Mouse (Mus musculus): ENCODE results near the gene Igfbp6. TPM values are rescaled to one million over a fixed set of nuclear protein-coding genes. Genes with fewer than 3 reads are reported as not detected.
A peak's percentile ranks its signal among the peaks of the same experiment; 100 is the strongest.

Gene Igfbp6
- polyA plus RNA-seq, 1 experiment from 2014 or later = 39.5 TPM

- H3K36me3 ChIP-seq (ENCODE audit: control insufficient read depth, insufficient read depth, low read length) = peaks cover 6% of the 10 kb centered on the region; the same call in 1 of the 2 replicates
- peaks cover 19% of the 10 kb centered on the region for H3K4me1 ChIP-seq (replicated peaks; ENCODE audit: control insufficient read depth, insufficient read depth)
- DNase-seq (ENCODE audit: low spot score) (no peak), ATAC-seq (ENCODE audit: low FRiP score, low TSS enrichment) (no peak)
- H3K9me3 ChIP-seq (ENCODE audit: control insufficient read depth, low read length) = no peaks in the 10 kb centered on the region
- H3K9ac ChIP-seq (ENCODE audit: low read length) = peak overlapping the region; percentile 69
- 17% methylated on average over 14 of the region's 14 CpGs for WGBS
- peak overlapping the region; percentile 93 for H3K27ac ChIP-seq (replicated peaks)
- no peaks in the 10 kb centered on the region for H3K27me3 ChIP-seq (ENCODE audit: control insufficient read depth, insufficient read depth, low read length)
- H3K4me2 ChIP-seq (replicated peaks; ENCODE audit: low read depth) = peak overlapping the region; percentile 85
- TF ChIP-seq CTCF (IDR thresholded peaks at IDR 0.05; ENCODE audit: low read depth) (no peak), EP300 (optimal IDR thresholded peaks at IDR 0.05) (no peak)
- peak overlapping the region; percentile 62 for H3K4me3 ChIP-seq (ENCODE audit: low read depth, low read length)
These were observed 40.7 kb upstream of the Igfbp6 start for GRCm38 (mm10) chr15:102103371-102103946.

- ATAC-seq (ENCODE audit: low FRiP score, low TSS enrichment) (peak; percentile 4; the same call in 1 of the 2 replicates), DNase-seq (ENCODE audit: low spot score) (no peak)
- Histone ChIP-seq H3K4me3 (ENCODE audit: low read depth, low read length) (peak overlapping the region; percentile 62), H3K36me3 (ENCODE audit: control insufficient read depth, insufficient read depth, low read length) (peaks cover 6% of the 10 kb centered on the region; the same call in 1 of the 2 replicates), H3K9me3 (ENCODE audit: control insufficient read depth, low read length) (no peaks in the 10 kb centered on the region), H3K4me1 (replicated peaks; ENCODE audit: control insufficient read depth, insufficient read depth) (peaks cover 22% of the 10 kb centered on the region), H3K9ac (ENCODE audit: low read length) (peak overlapping the region; percentile 69), H3K27me3 (ENCODE audit: control insufficient read depth, insufficient read depth, low read length) (no peaks in the 10 kb centered on the region), H3K4me2 (replicated peaks; ENCODE audit: low read depth) (peak overlapping the region; percentile 85), H3K27ac (replicated peaks) (peak overlapping the region; percentile 93)
- WGBS = 27% methylated on average over 12 of the region's 12 CpGs
- no peak for TF ChIP-seq EP300 (optimal IDR thresholded peaks at IDR 0.05)
These were observed 40.1 kb upstream of the Igfbp6 start for GRCm38 (mm10) chr15:102103947-102104555.

- no peaks in the 10 kb centered on the region for H3K27me3 ChIP-seq (ENCODE audit: control insufficient read depth, insufficient read depth, low read length)
- H3K9ac ChIP-seq (ENCODE audit: low read length) = no peak overlapping the region
- H3K4me2 ChIP-seq (replicated peaks; ENCODE audit: low read depth) = no peak overlapping the region
- DNase-seq (ENCODE audit: low spot score) (peak; percentile 81), ATAC-seq (ENCODE audit: low FRiP score, low TSS enrichment) (0 out of 2 replicates have a peak, but pooled peaks have one; percentile 8)
- peaks cover 20% of the 10 kb centered on the region for H3K4me1 ChIP-seq (replicated peaks; ENCODE audit: control insufficient read depth, insufficient read depth)
- WGBS = 21% methylated on average over 4 of the region's 5 CpGs
- H3K27ac ChIP-seq (replicated peaks) = peak overlapping the region; percentile 5; the same call in 1 of the 2 replicates
- TF ChIP-seq CTCF (IDR thresholded peaks at IDR 0.05; ENCODE audit: low read depth) (no peak), EP300 (optimal IDR thresholded peaks at IDR 0.05) (no peak)
- H3K36me3 ChIP-seq (ENCODE audit: control insufficient read depth, insufficient read depth, low read length) = peaks cover 13% of the 10 kb centered on the region; the same call in 1 of the 2 replicates
- H3K9me3 ChIP-seq (ENCODE audit: control insufficient read depth, low read length) = no peaks in the 10 kb centered on the region
- no peak overlapping the region for H3K4me3 ChIP-seq (ENCODE audit: low read depth, low read length)
These were observed 38.8 kb upstream of the Igfbp6 start for GRCm38 (mm10) chr15:102105360-102105759.

GRCm38 (mm10) chr15:102105764-102106730 is 38.1 kb upstream of the Igfbp6 start:
- Histone ChIP-seq H3K27me3 (ENCODE audit: control insufficient read depth, insufficient read depth, low read length) (no peaks in the 10 kb centered on the region), H3K9me3 (ENCODE audit: control insufficient read depth, low read length) (no peaks in the 10 kb centered on the region), H3K9ac (ENCODE audit: low read length) (no peak overlapping the region), H3K4me1 (replicated peaks; ENCODE audit: control insufficient read depth, insufficient read depth) (peaks cover 18% of the 10 kb centered on the region), H3K4me2 (replicated peaks; ENCODE audit: low read depth) (no peak overlapping the region; the same call in 1 of the 2 replicates), H3K36me3 (ENCODE audit: control insufficient read depth, insufficient read depth, low read length) (peaks cover 19% of the 10 kb centered on the region; the same call in 1 of the 2 replicates), H3K27ac (replicated peaks) (peak overlapping the region; percentile 5; the same call in 1 of the 2 replicates), H3K4me3 (ENCODE audit: low read depth, low read length) (no peak overlapping the region)
- WGBS = 48% methylated on average over 18 of the region's 18 CpGs
- ATAC-seq (ENCODE audit: low FRiP score, low TSS enrichment) (no peak), DNase-seq (ENCODE audit: low spot score) (peak; percentile 53)
- TF ChIP-seq CTCF (IDR thresholded peaks at IDR 0.05; ENCODE audit: low read depth) (peak; percentile 48), EP300 (optimal IDR thresholded peaks at IDR 0.05) (no peak)

- peaks cover 14% of the 10 kb centered on the region for H3K4me1 ChIP-seq (replicated peaks; ENCODE audit: control insufficient read depth, insufficient read depth)
These were observed 37.3 kb upstream of the Igfbp6 start for GRCm38 (mm10) chr15:102106754-102107456.

More at GRCm38 (mm10) chr15:102106754-102107456, 37.3 kb upstream of the Igfbp6 start:
- no peak overlapping the region for H3K27ac ChIP-seq (replicated peaks)
- H3K27me3 ChIP-seq (ENCODE audit: control insufficient read depth, insufficient read depth, low read length) = no peaks in the 10 kb centered on the region
- 33% methylated on average over 38 of the region's 38 CpGs for WGBS
- no peak overlapping the region for H3K9ac ChIP-seq (ENCODE audit: low read length)
- H3K4me3 ChIP-seq (ENCODE audit: low read depth, low read length) = peak overlapping the region; percentile 14
- no peaks in the 10 kb centered on the region for H3K9me3 ChIP-seq (ENCODE audit: control insufficient read depth, low read length)
- peak overlapping the region; percentile 50 for H3K4me2 ChIP-seq (replicated peaks; ENCODE audit: low read depth)
- no peak for ATAC-seq (ENCODE audit: low FRiP score, low TSS enrichment)
- H3K36me3 ChIP-seq (ENCODE audit: control insufficient read depth, insufficient read depth, low read length) = peaks cover 25% of the 10 kb centered on the region; the same call in 1 of the 2 replicates
- TF ChIP-seq CTCF (IDR thresholded peaks at IDR 0.05; ENCODE audit: low read depth) = no peak
- no peak for TF ChIP-seq EP300 (optimal IDR thresholded peaks at IDR 0.05)
- peak; percentile 83 for DNase-seq (ENCODE audit: low spot score)
